Mouse (Mus musculus): ENCODE data around the gene Zpld1.
A peak's percentile ranks its signal among the peaks of the same experiment; 100 is the strongest.

Gene Zpld1

GRCm38 (mm10) chr16:55297886-55298285, at the start of gene Zpld1:
Zpld1 (minus strand) TSS chr16:55297986.
- no peak for DNase-seq (ENCODE audit: low spot score in 2 of 2)

- no peak for DNase-seq (ENCODE audit: low spot score in 2 of 2)
Measured at GRCm38 (mm10) chr16:55345644-55346043, 47.9 kb upstream of the Zpld1 start.

- DNase-seq (ENCODE audit: low spot score in 2 of 2): peak; percentile 78 to 88
Measured at GRCm38 (mm10) chr16:55321542-55322514, 24.0 kb upstream of the Zpld1 start.

- DNase-seq (ENCODE audit: low spot score in 2 of 2): no peak
Measured at GRCm38 (mm10) chr16:55316996-55317395, 19.2 kb upstream of the Zpld1 start.

- DNase-seq (ENCODE audit: low spot score in 2 of 2): no peak
Measured at GRCm38 (mm10) chr16:55312106-55312505, 14.3 kb upstream of the Zpld1 start.

GRCm38 (mm10) chr16:55282696-55283095, 15.1 kb downstream of the Zpld1 start:
- no peak for DNase-seq (ENCODE audit: low spot score in 2 of 2)

- no peak for DNase-seq (ENCODE audit: low spot score in 2 of 2)
Measured at GRCm38 (mm10) chr16:55277447-55277846, 20.3 kb downstream of the Zpld1 start.

- DNase-seq (ENCODE audit: low spot score in 2 of 2): no peak
Measured at GRCm38 (mm10) chr16:55265281-55265680, 32.5 kb downstream of the Zpld1 start.

- no peak for DNase-seq (ENCODE audit: low spot score in 2 of 2)
Measured at GRCm38 (mm10) chr16:55260862-55261574, 36.8 kb downstream of the Zpld1 start.

GRCm38 (mm10) chr16:55259719-55260118, 38.1 kb downstream of the Zpld1 start:
- peak; percentile 23 to 25 for DNase-seq (ENCODE audit: low spot score in 2 of 2)

GRCm38 (mm10) chr16:55240996-55241395, 56.8 kb downstream of the Zpld1 start:
- DNase-seq (ENCODE audit: low spot score in 2 of 2): no peak

GRCm38 (mm10) chr16:55228995-55229622, 68.7 kb downstream of the Zpld1 start:
- no peak for DNase-seq (ENCODE audit: low spot score in 2 of 2)

- no peak for DNase-seq (ENCODE audit: low spot score in 2 of 2)
Measured at GRCm38 (mm10) chr16:55203945-55204344, 93.8 kb downstream of the Zpld1 start.

GRCm38 (mm10) chr16:55190397-55190796, 107.4 kb downstream of the Zpld1 start:
- no peak for DNase-seq (ENCODE audit: low spot score in 2 of 2)

- no peak for DNase-seq (ENCODE audit: low spot score in 2 of 2)
Measured at GRCm38 (mm10) chr16:55185370-55185769, 112.4 kb downstream of the Zpld1 start.

Measured in right cerebral cortex, postnatal 36 days (tissue).